Mouse (Mus musculus): ENCODE measurements around the gene Gm21704. TPM values are rescaled to one million over a fixed set of nuclear protein-coding genes. Genes with fewer than 3 reads are reported as not detected.
"Not testable (repeated sequence)": the region's sequence is repeated elsewhere in the genome, so short reads cannot be mapped to it uniquely, and the experiment has no call there.

The Gm21704 gene
- total RNA-seq (2014; rRNA removed), result not detected in 2 replicates
- polyA plus RNA-seq (2015; fragmentation: Nextera tagmentation; extraction: Ambion mirVana), result not detected in 2 replicates

GRCm38 (mm10) chrY:3410067-3410466, at the start of gene Gm21704, which contains the start of gene Gm21708:
Gene Gm21704 (minus strand): TSS chrY:3410167.
Gene Gm21708 (minus strand): TSS chrY:3410167.
- no CpG with 5 or more reads among the region's 9 CpGs for WGBS
- DNase-seq; H3K4me2 ChIP-seq (ENCODE audit: low read depth); H3K27me3 ChIP-seq (ENCODE audit: insufficient read depth, low read length); H3K9ac ChIP-seq; ATAC-seq; H3K4me1 ChIP-seq (ENCODE audit: insufficient read depth); H3K9me3 ChIP-seq (ENCODE audit: low read length); H3K36me3 ChIP-seq (ENCODE audit: insufficient read depth); H3K27ac ChIP-seq (ENCODE audit: low read depth, low read length); H3K4me3 ChIP-seq (ENCODE audit: low read depth, low read length): not testable (repeated sequence)

GRCm38 (mm10) chrY:3345229-3345628, 64.7 kb downstream of the Gm21704 start, which contains the start of gene Gm21693:
Gene Gm21693 (minus strand): TSS chrY:3345329.
- not testable (repeated sequence) for H3K9me3 ChIP-seq (ENCODE audit: low read length); H3K4me3 ChIP-seq (ENCODE audit: low read depth, low read length); H3K9ac ChIP-seq; ATAC-seq; H3K4me2 ChIP-seq (ENCODE audit: low read depth); DNase-seq; H3K27me3 ChIP-seq (ENCODE audit: insufficient read depth, low read length); H3K4me1 ChIP-seq (ENCODE audit: insufficient read depth); H3K27ac ChIP-seq (ENCODE audit: low read depth, low read length); H3K36me3 ChIP-seq (ENCODE audit: insufficient read depth)
- WGBS, result no CpG with 5 or more reads among the region's 9 CpGs

GRCm38 (mm10) chrY:3340661-3341060, 69.3 kb downstream of the Gm21704 start:
- WGBS, result no CpG with 5 or more reads among the region's 11 CpGs
- H3K4me3 ChIP-seq (ENCODE audit: low read depth, low read length); H3K27me3 ChIP-seq (ENCODE audit: insufficient read depth, low read length); H3K27ac ChIP-seq (ENCODE audit: low read depth, low read length); DNase-seq; H3K4me1 ChIP-seq (ENCODE audit: insufficient read depth); H3K9me3 ChIP-seq (ENCODE audit: low read length); ATAC-seq; H3K9ac ChIP-seq; H3K36me3 ChIP-seq (ENCODE audit: insufficient read depth); H3K4me2 ChIP-seq (ENCODE audit: low read depth): not testable (repeated sequence)

Other genes starting within 250 kb of the Gm21704 start
- gene Gm21677, start 103.7 kb downstream of the Gm21704 start, total RNA-seq (2014; rRNA removed), result 0.23 TPM in 1 of 2 replicates, not detected in the other
- not detected in 2 replicates for gene Gm21677, start 103.7 kb downstream of the Gm21704 start, polyA plus RNA-seq (2015; fragmentation: Nextera tagmentation; extraction: Ambion mirVana)
- not detected in 2 replicates for gene Gm21693, start 64.8 kb downstream of the Gm21704 start, total RNA-seq (2014; rRNA removed)
- not detected in 2 replicates for gene Gm21693, start 64.8 kb downstream of the Gm21704 start, polyA plus RNA-seq (2015; fragmentation: Nextera tagmentation; extraction: Ambion mirVana)
- 0.23 TPM in 1 of 2 replicates, not detected in the other for gene Gm21708, start within 50 bp of the Gm21704 start, total RNA-seq (2014; rRNA removed)
- gene Gm21708, start within 50 bp of the Gm21704 start, polyA plus RNA-seq (2015; fragmentation: Nextera tagmentation; extraction: Ambion mirVana), result not detected in 2 replicates

Data from forebrain, postnatal 0 days (tissue).